Mouse (Mus musculus) lung, postnatal 4 days (tissue): ENCODE measurements around the gene March11.

Experiments used
- DNase-seq, 2 experiments: peaks; one replicate each; pipeline ENCODE4 v3.0.0; 2021

Gene March11

GRCm38 (mm10) chr15:26374946-26375345 is 66.1 kb downstream of the March11 start:
- no peak for DNase-seq

GRCm38 (mm10) chr15:26377355-26377754 is 68.5 kb downstream of the March11 start:
- DNase-seq, result no peak

- DNase-seq, result no peak
Measured at GRCm38 (mm10) chr15:26378879-26379278, 70.0 kb downstream of the March11 start.

DNA sequence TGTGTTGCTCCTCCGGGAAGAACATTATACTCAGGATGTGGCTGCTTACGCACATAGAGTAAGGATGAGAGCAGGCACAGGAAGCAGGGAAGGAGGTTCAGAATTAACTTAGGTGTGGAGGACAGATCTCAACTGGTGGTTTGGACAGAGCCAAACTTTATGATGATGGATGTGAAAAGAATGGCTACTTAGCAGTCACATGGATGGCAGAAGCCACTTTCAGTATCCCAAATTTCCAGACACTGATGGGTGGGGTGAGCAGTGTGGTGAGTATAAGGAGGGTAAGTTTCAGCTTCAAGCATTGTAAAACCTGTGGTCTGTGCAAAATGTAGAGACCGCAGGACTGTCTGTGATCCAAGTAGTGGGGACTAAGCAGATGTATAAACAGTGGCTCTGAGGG is 71.0 kb downstream of the March11 start:
- no peak for DNase-seq

- no peak for DNase-seq
Measured at GRCm38 (mm10) chr15:26380844-26381243, 72.0 kb downstream of the March11 start.

- no peak for DNase-seq
Measured at GRCm38 (mm10) chr15:26390001-26390400, 81.2 kb downstream of the March11 start.

DNA sequence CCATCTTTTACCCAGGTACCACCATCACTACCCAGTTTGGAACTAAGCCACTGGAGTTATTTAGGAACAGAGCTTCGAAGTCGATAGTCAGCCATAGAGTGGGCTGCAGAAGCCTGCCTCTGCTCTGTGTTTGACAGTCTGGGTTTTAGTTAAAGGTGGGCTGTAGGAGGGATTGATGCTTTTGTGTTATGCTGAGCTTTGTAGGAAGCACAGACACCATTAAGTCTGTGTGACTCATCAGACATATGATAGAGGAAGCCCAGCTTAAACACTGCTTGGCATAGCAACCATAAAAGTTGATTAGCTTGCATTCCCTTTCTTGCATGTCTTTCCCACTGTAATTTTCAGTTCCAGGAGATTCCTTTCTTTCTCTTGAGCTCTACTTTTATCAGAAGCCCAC is 87.7 kb downstream of the March11 start:
- no peak for DNase-seq

- DNase-seq, result no peak
Measured at GRCm38 (mm10) chr15:26425284-26425683, 116.4 kb downstream of the March11 start.

- DNase-seq, result peak; percentile 31 to 71
Measured at GRCm38 (mm10) chr15:26426231-26426630, 117.4 kb downstream of the March11 start.

DNA sequence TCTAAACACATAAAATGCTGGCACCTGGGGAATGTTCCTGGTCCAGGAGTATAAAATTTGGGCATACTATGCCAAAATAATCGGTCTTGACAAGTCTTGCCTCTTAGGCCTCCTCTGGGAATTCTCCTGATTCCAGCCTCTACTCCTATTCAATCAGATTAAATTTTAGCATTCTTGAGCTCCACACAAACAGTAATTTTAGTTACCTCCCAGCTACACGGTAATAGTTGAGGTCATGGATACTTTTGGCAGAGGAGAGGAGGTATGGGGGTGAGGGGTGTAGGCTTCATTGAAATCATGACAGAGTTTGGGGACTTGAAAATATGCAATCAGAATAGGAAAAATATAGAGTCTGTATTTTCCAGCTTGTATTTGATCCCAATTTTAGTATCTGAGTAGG is 121.7 kb downstream of the March11 start:
- no peak for DNase-seq

DNA sequence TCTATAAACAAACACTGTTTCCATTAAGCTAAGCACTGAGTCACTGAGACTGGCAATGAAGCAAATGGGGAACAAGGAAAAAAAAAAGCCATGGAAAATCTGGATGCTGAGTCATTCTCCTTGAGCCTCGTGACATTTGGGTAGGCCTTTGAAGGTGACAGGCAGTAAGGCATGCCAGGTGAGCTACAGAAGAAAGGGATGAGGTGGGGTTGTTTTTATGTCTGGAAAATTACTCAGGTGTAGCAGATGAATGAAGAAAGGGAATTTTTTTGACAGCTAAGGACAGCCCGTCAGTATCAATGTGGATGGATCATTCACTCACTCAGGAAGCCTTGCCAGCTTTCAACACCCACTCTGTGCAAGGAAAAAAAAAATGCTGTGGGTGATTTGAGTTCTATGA is 123.8 kb downstream of the March11 start:
- DNase-seq, result no peak

- DNase-seq, result no peak
Measured at GRCm38 (mm10) chr15:26435725-26436124, 126.9 kb downstream of the March11 start.

GRCm38 (mm10) chr15:26437113-26437512 is 128.3 kb downstream of the March11 start:
- no peak for DNase-seq
